In the genomic region with DNA sequence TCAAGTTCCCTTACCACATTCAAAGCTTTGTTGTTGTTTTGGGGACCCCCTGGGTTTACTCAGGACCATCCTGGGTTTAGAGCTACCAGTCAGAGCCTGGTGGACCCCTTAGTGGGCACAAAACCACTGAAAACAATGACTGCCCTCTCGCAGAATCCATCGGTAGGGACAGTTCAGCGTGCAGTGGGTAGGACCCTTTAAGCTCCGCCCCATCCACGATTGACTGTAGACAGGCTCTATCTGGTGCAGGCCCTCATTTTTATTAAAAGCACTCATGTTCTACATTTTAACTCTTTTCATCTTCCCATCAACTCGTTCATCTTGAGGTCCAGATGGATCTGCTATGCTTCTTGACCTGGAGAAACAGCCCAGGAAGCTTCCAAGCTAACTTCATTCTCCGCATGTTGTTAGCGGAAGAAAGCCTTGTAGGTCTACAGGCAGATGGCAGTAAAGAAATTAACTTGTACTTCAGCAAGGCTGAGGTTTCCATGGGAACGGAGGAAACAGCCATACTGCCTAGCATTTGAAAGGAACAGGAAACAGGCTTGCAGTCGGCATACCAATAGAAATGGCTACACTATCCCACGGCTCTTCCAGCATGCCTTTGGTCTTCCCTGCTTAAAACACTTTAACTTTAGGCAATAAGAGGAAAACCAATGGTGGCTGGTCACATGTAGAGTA, we compare ENCODE assay signal across 8 mouse cellular contexts. TPM values are rescaled to one million over a fixed set of nuclear protein-coding genes. Genes with fewer than 3 reads are reported as not detected.
A peak's percentile ranks its signal among the peaks of the same experiment; 100 is the strongest.
DNase-seq lines count a peak whose midpoint lies in the region; ATAC-seq and TF ChIP-seq lines count a peak whose summit lies in the region.

No protein-coding gene starts in this region.

- WGBS in lung, embryonic 14.5 days, result 54% methylated on average over 11 of the region's 11 CpGs
- WGBS in embryonic facial prominence, embryonic 11.5 days, result 53% methylated on average over 11 of the region's 11 CpGs

- peak; percentile 73; the same call in 1 of the 2 replicates for ATAC-seq in lung, embryonic 14.5 days (ENCODE audit: insufficient read depth)
- 0 out of 2 replicates have a peak, but pooled peaks have one; percentile 59 for ATAC-seq in embryonic facial prominence, embryonic 11.5 days (replicated peaks; ENCODE audit: insufficient number of reproducible peaks, low FRiP score, low TSS enrichment, low read depth)
- ATAC-seq in erythroblast, adult 5-6 weeks (replicated peaks; ENCODE audit: low FRiP score, poor library complexity, severe bottlenecking), result no peak
- no peak for ATAC-seq in megakaryocyte, adult 5-6 weeks (ENCODE audit: poor library complexity, severe bottlenecking)

- H3K9me3 ChIP-seq in lung, embryonic 14.5 days (ENCODE audit: low read depth, low read length), result no peaks in the 10 kb centered on the region
- H3K9me3 ChIP-seq in embryonic facial prominence, embryonic 11.5 days (replicated peaks; ENCODE audit: control insufficient read depth, low read length), result no peaks in the 10 kb centered on the region

- no peak overlapping the region for H3K4me3 ChIP-seq in lung, embryonic 14.5 days (ENCODE audit: low read depth, low read length)
- H3K4me3 ChIP-seq in embryonic facial prominence, embryonic 11.5 days (ENCODE audit: low read depth, low read length), result no peak overlapping the region

- no peak overlapping the region for H3K27ac ChIP-seq in lung, embryonic 14.5 days (ENCODE audit: low read depth)
- no peak overlapping the region for H3K27ac ChIP-seq in embryonic facial prominence, embryonic 11.5 days (replicated peaks; ENCODE audit: low read depth, low read length)

- intact Hi-C loops in left cerebral cortex, postnatal 14 days (cut with DNase I), result no loop called here

- no peak overlapping the region for H3K4me2 ChIP-seq in lung, embryonic 14.5 days
- no peak overlapping the region for H3K4me2 ChIP-seq in embryonic facial prominence, embryonic 11.5 days (ENCODE audit: low read depth, low read length)

- no peaks in the 10 kb centered on the region for H3K27me3 ChIP-seq in lung, embryonic 14.5 days (ENCODE audit: insufficient read depth, low read length)
- no peaks in the 10 kb centered on the region for H3K27me3 ChIP-seq in embryonic facial prominence, embryonic 11.5 days (ENCODE audit: control insufficient read depth, insufficient read depth, low read length)

- H3K4me1 ChIP-seq in lung, embryonic 14.5 days (ENCODE audit: insufficient read depth), result no peaks in the 10 kb centered on the region
- no peaks in the 10 kb centered on the region for H3K4me1 ChIP-seq in embryonic facial prominence, embryonic 11.5 days (ENCODE audit: control insufficient read depth, insufficient read depth, low read length)

- H3K9ac ChIP-seq in lung, embryonic 14.5 days, result no peak overlapping the region
- no peak overlapping the region for H3K9ac ChIP-seq in embryonic facial prominence, embryonic 11.5 days (replicated peaks; ENCODE audit: low read length)

- no peaks in the 10 kb centered on the region for H3K36me3 ChIP-seq in lung, embryonic 14.5 days (ENCODE audit: insufficient read depth)
- no peaks in the 10 kb centered on the region for H3K36me3 ChIP-seq in embryonic facial prominence, embryonic 11.5 days (replicated peaks; ENCODE audit: control insufficient read depth, insufficient read depth, low read depth, low read length)

- TF ChIP-seq CTCF in lung, embryonic 14.5 days (IDR thresholded peaks at IDR 0.05; ENCODE audit: low read depth), result peak; percentile 38

- DNase-seq in lung, embryonic 14.5 days, result peak; percentile 86
- DNase-seq in lung, postnatal 14 days, result no peak
- DNase-seq in embryonic facial prominence, embryonic 11.5 days (ENCODE audit: low spot score), result peak; percentile 82
- peak; percentile 52 for DNase-seq in hindlimb bud, embryonic 11.5 days (ENCODE audit: extremely low spot score, low read depth, low spot score)
- DNase-seq in left cerebral cortex, postnatal 14 days (ENCODE audit: low spot score in 2 of 2), result peak; percentile 78 to 91
- DNase-seq in right cerebral cortex, postnatal 14 days, result peak; percentile 18

RNA-seq across cellular contexts. Expression of a gene that starts 14.9 kb away (rescaled TPM):
- 67.8 and 70.5 TPM in 2 replicates for polyA plus RNA-seq in lung, embryonic 14.5 days (2014; fragmentation: Nextera tagmentation; extraction: Ambion mirVana)
- 69.3 and 73.0 TPM in 2 replicates for polyA plus RNA-seq in embryonic facial prominence, embryonic 11.5 days (2014; fragmentation: Nextera tagmentation; extraction: Ambion mirVana)
- total RNA-seq in left cerebral cortex, postnatal 14 days (2021), result 100 to 1,000 TPM; 101 TPM
- total RNA-seq in erythroblast, adult 5-6 weeks (2015; ENCODE audit: low replicate concordance), result not detected in 2 replicates
- total RNA-seq in erythroblast, adult 5-6 weeks (2017; ENCODE audit: low replicate concordance), result 0.70 TPM in 1 of 2 replicates, not detected in the other
- total RNA-seq in megakaryocyte, adult 5-6 weeks (2015), result 0.07 and 0.32 TPM in 2 replicates
- 0.20 TPM in 1 of 2 replicates, not detected in the other for total RNA-seq in megakaryocyte, adult 5-6 weeks (2017)

RNA-seq across cellular contexts. Expression of a gene that starts 54.9 kb away (rescaled TPM):
- 60.5 and 61.0 TPM in 2 replicates for polyA plus RNA-seq in lung, embryonic 14.5 days (2014; fragmentation: Nextera tagmentation; extraction: Ambion mirVana)
- polyA plus RNA-seq in embryonic facial prominence, embryonic 11.5 days (2014; fragmentation: Nextera tagmentation; extraction: Ambion mirVana), result 181 and 212 TPM in 2 replicates
- total RNA-seq in left cerebral cortex, postnatal 14 days (2021), result 1,000 to 10,000 TPM; 1,030 to 1,070 TPM
- total RNA-seq in erythroblast, adult 5-6 weeks (2015; ENCODE audit: low replicate concordance), result not detected in 2 replicates
- total RNA-seq in erythroblast, adult 5-6 weeks (2017; ENCODE audit: low replicate concordance), result 0.98 TPM in 1 of 2 replicates, not detected in the other
- total RNA-seq in megakaryocyte, adult 5-6 weeks (2015), result not detected in 2 replicates
- total RNA-seq in megakaryocyte, adult 5-6 weeks (2017), result 0.73 TPM in 1 of 2 replicates, not detected in the other

Comparison
In these comparisons a context has a peak if more than half of its experiments do, and no peak if none do; other contexts are left out.
1. ATAC-seq: peak in lung, embryonic 14.5 days (single experiment) and embryonic facial prominence, embryonic 11.5 days (single experiment); none in erythroblast, adult 5-6 weeks (single experiment) and megakaryocyte, adult 5-6 weeks (single experiment).
2. RNA of a gene that starts 14.9 kb away (total RNA-seq): 101 TPM in left cerebral cortex, postnatal 14 days; 0.07 to 0.32 TPM in megakaryocyte, adult 5-6 weeks and 0.70 TPM in erythroblast, adult 5-6 weeks; every median in the first group is over 10 times any median in the second.
3. RNA of a gene that starts 54.9 kb away (total RNA-seq): 1,030 to 1,070 TPM in left cerebral cortex, postnatal 14 days; 0.98 TPM in erythroblast, adult 5-6 weeks and 0.73 TPM in megakaryocyte, adult 5-6 weeks; every median in the first group is over 100 times any median in the second.